Mouse (Mus musculus) frontal cortex, postnatal 14 days (tissue): ENCODE measurements at regions not wholly inside any gene's neighbourhood (a gene's known extent, or its start where the extent isn't known, plus 50 kb on each side); places are given as distances from the start of the nearest gene placed in this dataset.

ENCODE experiments used
- DNase-seq, 2 experiments: peaks; one replicate each; pipeline ENCODE4 v3.0.0; 2022; ENCODE audit warnings: low spot score in 2 of 2

DNA sequence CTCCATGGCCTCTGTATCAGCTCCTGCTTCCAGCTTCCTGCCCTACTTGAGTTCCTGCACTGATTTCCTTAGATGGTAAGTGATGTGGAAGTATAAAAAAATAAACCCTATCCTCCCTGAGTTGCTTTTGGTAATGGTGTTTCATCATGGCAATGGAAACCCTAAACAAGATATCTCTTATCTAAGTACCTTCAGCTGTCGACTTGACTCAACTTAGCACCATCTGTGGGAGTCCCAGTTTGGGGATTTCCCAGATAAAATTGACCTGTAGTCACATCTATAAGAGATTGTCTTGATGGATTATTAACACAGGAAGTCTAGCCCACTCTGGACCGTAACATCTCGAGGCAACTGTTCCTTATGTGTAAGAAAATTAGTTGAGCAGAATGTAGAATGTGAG lies 570.2 kb upstream of the Gm10306 start:
- no peak for DNase-seq

DNA sequence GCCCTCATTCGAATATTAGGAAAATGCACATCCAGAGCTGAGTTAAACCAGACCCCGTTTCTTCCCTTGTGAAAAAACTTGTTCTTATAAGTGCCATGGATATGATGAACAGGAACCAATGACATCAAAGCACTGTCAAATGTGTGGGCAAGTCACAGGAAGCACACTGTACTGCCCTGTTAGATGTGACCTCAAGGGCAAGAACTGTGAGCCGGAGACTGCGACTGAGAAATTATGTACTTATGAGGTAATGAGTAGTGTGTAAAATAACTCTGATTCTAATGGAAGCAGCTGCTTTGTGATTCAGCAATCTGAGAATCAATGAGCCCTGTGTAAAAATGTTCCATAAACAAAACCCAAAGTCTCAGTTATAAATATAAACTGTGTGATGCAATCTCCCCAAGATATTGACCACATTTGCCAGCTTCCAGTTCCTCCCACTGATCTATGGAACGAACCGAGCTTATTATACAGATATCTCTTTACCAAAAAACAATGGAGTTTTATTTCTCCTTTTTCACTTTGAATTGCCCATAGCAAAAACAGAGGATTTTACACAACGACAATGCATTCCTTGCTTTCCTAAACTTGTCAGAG lies 566.0 kb upstream of the Gm10306 start:
- DNase-seq = no peak

DNA sequence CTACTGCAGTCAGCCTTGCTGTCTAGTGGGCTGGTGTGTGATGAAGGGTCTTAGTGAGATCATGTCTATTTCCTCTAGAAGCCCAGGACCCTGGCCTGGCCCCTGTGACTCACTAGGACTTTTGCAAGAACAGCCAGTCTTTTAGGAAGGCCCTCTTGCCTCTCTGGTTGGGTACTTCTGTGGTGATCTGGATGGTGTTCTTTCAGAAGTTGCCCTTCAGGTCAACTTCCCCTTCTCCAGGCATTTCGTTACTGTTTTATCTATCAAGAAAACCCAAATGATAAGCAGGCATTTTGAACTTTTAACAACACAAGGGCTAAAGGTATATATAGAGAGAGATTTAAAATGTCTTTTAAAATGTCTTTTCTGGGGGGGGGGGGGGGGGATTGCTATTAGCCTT lies 550.5 kb upstream of the Gm10306 start:
- DNase-seq = no peak

DNA sequence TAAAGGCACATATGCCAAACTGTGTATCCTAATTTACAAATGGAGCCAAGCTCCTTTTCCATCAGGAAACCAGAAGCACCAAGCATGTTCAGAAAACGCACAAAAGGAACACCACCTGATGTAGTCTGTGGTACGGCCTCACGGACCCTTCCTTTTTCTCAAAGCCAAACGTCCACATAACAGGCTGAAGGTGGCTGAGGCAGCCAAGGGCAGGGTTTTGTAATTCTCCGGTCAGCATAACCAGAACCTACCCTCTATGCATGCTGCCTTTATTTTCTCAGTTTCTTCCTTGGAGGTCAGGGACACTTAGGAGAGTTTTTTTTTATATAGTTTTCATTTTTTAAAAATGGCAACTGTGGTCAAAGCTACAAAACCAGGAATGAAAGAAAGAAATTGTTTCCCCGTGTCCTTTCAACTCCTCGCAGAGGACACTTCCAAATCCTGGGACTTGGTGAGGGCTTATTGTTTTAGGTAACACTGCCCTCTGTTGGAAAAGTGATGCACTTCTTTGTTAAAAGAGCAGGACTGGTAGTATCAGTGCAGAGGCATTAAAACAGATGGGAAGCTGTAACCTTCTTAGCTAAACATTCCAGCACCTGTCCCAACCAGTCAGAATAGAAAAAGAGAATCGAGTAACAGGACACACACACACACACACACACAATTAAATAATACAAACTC lies 549.1 kb upstream of the Gm10306 start:
- no peak for DNase-seq

DNA sequence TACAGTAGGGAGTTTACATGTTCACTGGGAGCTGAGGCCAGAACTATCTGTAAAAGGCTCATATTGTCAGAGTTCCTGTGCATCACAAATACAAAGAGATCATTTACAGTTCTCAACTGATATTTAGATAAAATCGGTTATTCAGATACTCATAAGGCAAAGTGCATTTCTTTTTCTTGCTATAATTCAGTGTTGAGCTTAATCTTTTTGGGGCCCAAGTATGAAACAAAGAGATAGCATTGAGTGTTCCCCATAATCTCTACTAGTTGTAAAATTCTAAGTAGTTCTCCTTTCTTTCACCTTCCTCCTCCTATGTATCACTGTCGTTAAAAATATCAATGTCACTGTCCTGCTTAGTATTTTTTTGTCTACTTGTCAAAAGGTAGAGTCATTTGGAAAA lies 540.6 kb upstream of the Gm10306 start:
- no peak for DNase-seq

DNA sequence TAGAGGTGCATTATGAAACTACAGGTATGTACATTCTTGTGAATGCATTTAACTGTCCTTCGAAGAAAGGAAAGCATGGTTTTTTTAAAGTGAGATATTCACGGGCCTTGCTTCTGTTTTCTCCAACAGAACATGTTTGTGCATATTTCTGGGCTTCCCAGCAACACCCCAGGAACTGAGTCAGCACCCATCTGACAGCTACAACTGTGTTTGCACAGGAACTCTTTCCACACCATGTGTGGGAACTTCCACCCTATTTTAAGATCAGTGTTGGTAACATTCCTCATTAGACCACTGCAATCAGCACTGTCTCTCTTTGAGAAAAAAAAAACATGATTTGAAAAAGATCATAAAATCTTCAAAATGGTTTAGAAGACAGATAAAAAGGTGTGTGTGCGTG lies 538.6 kb upstream of the Gm10306 start:
- DNase-seq = peak; percentile 8 to 12

DNA sequence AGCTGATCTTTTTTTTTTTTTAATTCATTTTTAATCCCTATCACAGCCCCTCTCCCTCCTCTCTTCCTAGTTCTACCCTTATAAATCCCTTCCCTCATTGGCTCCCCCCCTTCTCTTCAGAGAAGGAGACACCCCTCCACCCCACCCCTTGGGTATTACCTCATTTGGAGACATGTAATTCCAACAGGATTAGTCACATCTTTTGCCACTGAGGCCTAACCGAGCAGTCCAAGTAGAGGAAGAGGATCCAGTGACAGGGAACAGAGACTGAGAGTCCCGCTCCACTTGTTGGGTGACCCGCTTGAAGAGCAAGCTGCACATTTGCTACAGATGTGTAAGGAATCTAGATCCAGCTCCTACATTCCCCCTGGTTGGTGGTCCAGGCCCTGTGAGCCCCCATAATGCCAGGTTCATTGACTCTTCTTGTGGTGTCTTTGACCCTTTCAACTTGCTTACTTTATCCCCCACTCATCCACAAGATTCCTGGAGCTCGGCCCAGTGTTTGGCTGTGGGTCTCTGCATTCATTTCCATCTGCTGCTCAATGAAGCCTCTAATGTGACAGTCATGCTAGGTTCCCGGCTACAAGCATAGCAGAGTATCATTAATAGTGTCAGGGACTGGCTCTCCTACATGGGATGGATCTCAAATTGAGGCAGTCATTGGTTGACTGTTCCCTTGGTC lies 506.6 kb upstream of the Gm10306 start:
- DNase-seq = no peak

DNA sequence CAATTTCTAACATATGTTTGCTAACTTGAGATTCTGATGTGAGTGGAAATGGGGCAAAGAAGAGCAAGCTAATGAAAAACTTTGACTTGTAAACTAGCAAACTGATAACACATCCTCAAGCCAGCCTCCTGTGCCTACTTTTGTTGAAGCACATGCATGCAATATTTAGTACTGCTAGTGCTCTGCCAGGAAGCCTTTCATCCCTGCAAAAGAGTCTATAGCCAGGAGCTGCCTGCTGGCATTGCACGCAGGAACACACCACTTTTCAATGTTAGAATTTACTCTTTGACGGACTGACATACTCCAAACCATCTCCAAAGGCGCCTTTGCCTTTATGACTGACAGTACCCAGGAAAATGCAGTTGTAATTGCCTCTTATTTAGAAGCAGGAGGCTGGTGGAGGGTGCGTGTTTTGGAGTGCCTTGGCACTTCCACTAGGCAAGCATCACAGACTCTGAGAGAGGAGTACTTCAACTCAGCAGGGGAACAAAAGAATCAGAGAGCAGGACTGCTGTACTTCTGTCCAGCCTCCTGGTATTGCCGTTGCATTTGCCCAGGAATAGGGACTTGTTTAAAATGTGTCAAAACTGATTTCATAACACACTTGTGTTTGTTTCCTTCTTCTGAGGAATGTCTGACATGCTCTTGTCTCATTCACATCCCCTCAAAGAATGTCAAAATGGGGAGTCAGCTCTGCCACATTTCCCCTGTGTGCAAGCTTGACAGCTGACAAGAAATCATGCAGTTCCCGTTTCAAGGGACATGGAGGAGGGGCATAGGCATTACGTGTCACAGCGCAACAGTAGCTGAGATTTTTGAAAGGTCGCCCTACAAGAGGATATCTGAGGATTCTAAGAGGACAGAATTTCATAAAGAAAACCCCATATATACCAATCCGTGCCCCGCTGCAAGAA lies 503.8 kb upstream of the Gm10306 start:
- DNase-seq = no peak

DNA sequence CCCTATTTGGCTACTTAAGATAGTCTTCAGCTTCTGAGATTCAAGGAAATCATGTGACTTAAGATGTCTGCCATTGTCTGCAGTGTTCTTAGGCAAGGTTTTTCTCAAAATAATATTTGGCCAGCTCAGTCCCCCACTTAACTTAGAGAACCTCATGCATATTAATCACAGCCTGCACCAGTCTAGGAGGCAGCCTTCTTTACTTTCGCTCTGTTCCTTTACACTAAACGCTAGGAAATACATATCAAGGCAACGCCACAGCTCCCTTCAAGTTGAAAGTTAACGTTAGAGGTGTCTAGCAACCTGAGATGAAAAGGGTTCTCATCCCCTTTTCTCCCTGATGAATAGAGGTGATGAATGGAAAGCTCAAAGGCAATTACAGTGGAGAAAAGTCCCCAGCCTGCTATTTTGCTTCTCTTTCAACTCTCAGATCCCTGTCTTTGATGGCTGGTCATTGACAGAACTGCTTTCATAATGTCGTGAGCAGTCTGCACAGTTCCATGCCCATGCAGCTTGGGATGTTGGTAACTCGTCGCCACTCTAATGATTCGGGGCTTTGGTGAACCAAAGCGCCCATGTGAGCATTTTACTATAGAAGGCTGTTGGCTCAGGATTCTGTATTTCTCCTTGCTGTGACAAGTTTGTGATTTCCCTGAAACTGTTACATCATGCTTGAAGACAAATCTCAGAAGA lies 483.0 kb upstream of the Gm10306 start:
- DNase-seq = no peak

DNA sequence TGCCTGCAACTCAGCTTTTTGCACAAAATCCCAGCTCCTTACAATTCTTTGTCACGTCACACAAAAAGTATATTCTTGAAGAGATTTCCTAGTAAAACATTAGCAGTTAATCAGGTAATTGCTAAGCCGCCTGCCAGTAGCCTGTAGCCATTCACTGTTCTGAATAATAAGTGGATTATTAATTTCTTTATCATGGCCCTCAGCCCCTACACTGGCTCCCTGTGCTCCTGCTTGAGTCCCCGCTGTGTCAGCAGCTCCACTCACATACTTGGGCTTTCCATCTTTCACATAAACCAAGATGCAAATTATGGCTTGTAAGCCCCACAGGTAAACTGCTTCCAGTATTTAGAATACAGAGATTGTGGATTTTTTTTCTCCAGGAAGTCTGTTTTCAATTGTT lies 473.5 kb upstream of the Gm10306 start:
- no peak for DNase-seq

DNA sequence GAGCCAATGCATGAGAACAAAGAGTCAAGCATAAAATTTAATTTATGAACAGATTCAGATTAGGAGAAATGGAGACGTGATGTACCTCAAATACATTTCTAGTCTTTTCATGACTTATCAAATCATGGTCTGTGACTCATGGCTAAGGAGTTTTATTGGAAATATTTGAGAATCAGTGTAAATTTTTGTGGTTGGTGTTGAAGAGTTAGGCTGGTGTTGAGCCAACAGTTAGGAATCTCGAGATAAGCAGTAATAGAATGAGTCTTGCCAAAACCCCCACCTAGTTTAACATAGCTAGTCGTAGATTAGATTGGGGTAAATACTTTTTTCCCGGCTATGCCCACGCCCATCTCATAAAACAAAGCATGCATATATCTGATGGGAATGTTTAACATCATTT lies 462.0 kb upstream of the Gm10306 start:
- no peak for DNase-seq

DNA sequence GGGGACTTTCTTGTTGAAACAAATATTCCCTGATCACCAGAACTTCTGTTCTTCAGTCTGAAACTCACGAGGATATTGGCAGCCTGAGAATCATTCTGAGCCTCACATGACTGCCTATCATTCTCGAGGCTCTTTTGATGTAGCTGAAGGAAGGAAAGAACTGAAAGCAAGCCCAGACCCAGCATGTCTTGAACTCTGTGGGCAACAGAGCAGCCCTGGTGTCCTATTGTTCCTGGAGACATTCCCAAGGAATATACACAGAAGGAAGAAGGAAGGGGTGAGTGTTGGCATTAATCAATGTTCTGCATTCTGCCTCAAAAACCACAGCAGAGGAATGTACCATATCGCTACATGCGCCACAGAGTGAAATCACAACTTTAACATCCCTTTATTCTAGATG lies 449.4 kb upstream of the Gm10306 start:
- DNase-seq = no peak

DNA sequence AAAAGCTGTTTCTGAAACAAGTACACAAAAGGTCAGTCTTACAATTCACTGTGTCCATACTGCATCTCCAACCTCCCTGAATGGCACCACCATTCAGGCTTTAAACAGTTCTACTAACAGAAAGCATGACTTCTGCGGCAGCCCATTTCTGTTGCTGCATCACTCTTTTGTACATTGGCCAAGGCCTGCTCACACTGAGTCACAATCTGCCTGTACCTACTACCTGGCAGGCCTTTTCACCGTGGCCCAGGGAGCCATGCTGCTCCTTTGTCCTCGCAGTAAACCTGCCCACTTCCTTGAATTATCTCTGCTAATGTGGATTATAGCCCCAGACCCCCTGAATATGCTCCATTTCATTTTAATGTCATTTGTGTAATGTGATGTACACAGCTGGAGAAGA lies 439.5 kb upstream of the Gm10306 start:
- no peak for DNase-seq

DNA sequence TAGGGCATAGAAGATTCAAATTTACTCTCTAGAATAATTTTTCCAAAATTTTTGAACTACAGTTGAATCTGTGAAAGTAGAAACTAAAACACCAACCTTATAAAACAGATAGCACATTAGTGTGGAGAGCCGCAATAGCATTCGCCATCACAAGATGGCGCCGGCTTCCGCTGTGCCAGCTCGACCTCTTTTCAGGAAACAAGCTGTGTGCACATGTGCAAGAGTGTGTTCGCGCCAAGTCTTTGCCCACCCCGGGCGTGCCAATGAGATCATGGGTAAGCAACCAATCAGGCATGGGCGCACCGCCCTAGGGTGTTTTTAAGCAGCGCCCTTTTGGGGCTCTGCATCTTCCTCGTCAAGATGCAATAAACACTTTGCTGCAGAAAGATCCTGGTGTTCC lies 432.2 kb upstream of the Gm10306 start:
- DNase-seq = no peak

DNA sequence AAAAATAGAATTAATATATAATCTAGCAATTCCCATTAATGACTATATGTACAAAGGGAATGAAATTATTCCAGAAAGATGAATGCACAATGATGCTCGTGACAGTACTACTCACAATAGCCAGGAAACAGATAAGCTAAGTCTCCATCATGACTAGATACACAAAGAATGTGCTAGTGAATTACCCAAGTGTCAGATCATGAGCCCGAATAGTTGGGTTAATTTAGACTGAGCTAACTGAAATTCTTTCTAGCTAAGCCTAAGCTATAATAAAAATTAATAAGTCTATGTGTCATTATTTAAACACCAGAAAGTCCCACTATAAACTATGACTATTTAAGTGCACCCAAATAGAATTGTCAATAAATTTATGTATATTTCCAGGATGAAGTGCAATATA lies 418.4 kb upstream of the Gm10306 start:
- DNase-seq = no peak

DNA sequence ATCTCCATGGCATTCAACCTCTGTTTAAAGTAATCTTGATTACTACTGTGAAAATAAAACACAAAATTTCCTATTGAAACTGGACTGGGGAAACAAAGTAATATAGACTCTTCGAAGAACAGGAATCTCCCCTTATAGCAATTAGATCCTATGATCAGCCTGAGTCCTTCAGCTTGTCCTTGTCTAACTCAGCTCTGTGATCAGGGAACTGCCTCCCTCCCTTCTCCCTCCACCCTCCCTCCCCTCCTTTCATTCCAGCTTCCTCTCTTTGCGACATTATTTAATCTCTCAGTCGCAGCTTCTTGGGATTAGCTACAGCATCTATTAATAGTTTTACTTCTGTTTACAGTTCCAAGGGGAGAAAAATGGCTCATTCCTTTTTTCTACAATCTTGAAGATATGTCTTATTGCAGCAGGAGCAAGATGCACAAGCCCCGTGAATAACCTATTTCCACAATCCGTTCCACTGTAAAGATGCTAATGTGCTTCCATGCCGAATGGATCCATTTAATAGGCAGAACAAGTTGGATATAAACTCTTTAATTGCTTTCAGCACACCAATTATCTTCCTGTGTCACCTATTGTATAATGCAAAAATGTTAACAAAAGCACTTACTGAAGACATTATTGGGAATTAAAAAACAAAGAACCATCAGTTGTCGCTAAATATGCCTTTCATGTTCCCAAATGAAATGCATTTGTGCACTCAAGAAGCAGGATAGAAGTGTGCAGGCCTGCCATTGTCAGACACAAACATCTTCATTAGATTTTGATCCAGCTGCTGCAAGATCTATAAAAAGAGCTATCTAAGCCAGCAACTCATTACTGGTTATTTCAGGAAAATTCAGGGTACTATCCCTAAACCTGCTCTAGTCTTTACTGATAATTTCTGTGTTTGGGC lies 411.2 kb upstream of the Gm10306 start:
- DNase-seq = no peak

DNA sequence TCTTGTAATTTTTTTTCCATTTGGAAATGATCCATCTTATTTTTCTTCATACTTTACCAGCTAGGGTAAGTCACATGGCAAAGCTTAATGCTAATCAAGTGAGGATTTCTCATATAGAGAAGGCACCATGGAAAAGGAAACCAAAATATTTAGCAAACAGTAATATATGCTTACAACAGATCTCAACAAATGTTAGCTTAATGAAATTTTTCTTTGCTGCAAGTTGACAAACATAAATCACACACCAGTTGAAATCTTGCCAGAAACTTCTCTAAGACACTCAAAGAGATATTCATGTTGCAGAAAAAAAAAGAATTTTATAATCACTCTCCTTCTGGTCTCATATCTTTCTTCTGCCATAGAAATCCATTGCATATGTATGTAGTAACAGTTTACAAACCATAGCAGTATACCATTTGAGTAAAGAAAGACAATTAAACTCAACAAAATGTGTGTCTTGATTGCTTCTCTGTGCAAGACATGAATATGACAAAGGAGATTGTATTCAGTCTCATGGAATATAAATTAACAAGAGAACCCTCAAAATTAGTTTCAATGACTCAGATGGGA lies 408.3 kb upstream of the Gm10306 start:
- no peak for DNase-seq

DNA sequence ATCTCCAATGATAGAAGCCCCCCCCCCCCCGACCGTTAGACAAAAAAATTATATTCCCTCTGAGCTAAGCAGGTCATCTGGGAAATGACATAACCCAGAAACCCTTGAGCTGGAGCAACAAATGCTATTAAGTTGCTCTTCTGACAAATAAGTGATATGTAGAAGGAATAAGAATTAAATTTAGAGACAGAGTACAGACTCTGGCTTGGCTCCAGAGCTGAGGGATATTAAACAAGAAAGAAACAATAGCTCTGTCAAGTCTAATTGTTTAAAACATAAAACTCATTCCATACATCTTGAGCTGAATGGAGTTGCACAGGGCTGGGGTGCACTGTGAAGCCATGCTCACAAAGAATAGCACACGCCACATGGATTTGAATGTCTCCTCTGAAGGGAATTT lies 407.3 kb upstream of the Gm10306 start:
- no peak for DNase-seq

DNA sequence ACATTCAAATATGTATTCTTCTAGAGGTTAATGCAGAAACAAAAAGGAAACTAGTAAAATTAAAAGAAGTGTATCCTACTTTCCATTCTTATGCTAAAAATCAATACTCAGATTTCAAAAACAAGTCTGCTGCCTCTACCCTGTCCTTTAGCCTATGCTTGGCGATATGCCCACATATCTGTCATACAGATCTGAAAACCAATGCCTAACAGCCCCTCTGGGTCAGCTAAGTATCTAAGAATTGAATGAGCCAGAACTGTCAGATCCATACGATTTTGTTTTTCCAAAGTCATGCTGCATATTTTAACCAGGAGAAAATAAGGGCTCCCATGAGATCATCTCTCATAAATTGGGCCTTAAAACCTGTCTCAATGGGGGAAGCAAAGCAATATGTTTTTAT lies 395.7 kb upstream of the Gm10306 start:
- no peak for DNase-seq

DNA sequence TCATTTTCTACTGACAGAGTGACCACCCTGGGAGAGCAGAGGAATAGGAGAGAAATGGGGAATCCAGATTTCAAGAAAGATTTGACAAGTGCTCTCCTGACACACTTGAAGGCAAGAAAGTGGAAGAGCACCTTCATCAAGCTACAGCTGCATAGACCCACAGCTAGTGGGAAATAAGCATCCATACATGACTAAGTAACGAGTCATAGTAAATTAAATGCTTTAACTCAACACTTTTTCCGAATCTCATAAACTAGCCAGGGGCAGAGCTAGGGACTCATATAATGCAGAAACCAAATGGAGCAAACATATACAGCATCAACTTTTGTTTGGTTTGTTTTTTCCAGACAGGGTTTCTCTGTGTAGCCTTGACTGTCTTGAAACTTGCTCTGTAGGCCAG lies 383.2 kb upstream of the Gm10306 start:
- DNase-seq = no peak
